Mouse (Mus musculus) lung, embryonic 14.5 days (tissue): ENCODE measurements around the gene Mt4. TPM values are rescaled to one million over a fixed set of nuclear protein-coding genes. Genes with fewer than 3 reads are reported as not detected.

Experiments used
- ATAC-seq: fragments of 200-750 bp; cut with Nextera tagmentation; 2 replicates; pipeline ENCODE4 v1.8.0; 2017; ENCODE audit warnings: mild to moderate bottlenecking, moderate TSS enrichment, moderate library complexity; ENCODE audit not compliant: insufficient read depth
- DNase-seq: peaks from one replicate; pipeline ENCODE4 v3.0.0-alpha.2; 2015
- H3K27ac ChIP-seq: fragments of 300-500 bp; sonication (generic); 2 replicates; pipeline ENCODE4 v1.5.1; 2014; ENCODE audit warnings: low read depth, mild to moderate bottlenecking, moderate library complexity
- H3K27me3 ChIP-seq: fragments of 300-500 bp; sonication (generic); 2 replicates; pipeline ENCODE4 v1.6.1; 2014; ENCODE audit warnings: low read length, control low read depth; ENCODE audit not compliant: insufficient read depth
- H3K36me3 ChIP-seq: fragments of 300-500 bp; sonication (generic); 2 replicates; pipeline ENCODE4 v1.6.1; 2014; ENCODE audit warnings: control low read depth; ENCODE audit not compliant: insufficient read depth
- H3K4me1 ChIP-seq: fragments of 300-500 bp; sonication (generic); 2 replicates; pipeline ENCODE4 v1.6.1; 2014; ENCODE audit warnings: antibody characterized with exemption, control low read depth; ENCODE audit not compliant: insufficient read depth
- H3K4me2 ChIP-seq: fragments of 300-500 bp; sonication (generic); 2 replicates; pipeline ENCODE4 v1.6.1; 2014; ENCODE audit warnings: mild to moderate bottlenecking
- H3K4me3 ChIP-seq: fragments of 300-500 bp; sonication (generic); 2 replicates; pipeline ENCODE4 v1.5.1; 2014; ENCODE audit warnings: low read depth, low read length
- H3K9ac ChIP-seq: fragments of 300-500 bp; sonication (generic); 2 replicates; pipeline ENCODE4 v1.6.1; 2014
- H3K9me3 ChIP-seq: fragments of 300-500 bp; sonication (generic); 2 replicates; pipeline ENCODE4 v1.6.1; 2016; ENCODE audit warnings: low read depth, low read length, control low read depth
- CTCF ChIP-seq: IDR thresholded peaks from 2 replicates; pipeline ENCODE4 v1.5.1; 2016; ENCODE audit warnings: antibody characterized with exemption, low read depth
- WGBS: fragments of 180-500 bp; shearing (Covaris S2); extraction: QIAGEN DNeasy Blood & Tissue Kit; methylation state at CpG from one replicate; pipeline ENCODE4 v1.1.7; 2014; 5-methylcytosine and 5-hydroxymethylcytosine counted together
- polyA plus RNA-seq: library from polyadenylated mRNA; unstranded; fragments of >200 nt; fragmentation: Nextera tagmentation; extraction: Ambion mirVana; gene quantifications from 2 replicates; pipeline ENCODE4 v1.2.1, GENCODE M21; 2014

Mt4 gene
- polyA plus RNA-seq, 1 experiment from 2014 or later: not detected

DNA sequence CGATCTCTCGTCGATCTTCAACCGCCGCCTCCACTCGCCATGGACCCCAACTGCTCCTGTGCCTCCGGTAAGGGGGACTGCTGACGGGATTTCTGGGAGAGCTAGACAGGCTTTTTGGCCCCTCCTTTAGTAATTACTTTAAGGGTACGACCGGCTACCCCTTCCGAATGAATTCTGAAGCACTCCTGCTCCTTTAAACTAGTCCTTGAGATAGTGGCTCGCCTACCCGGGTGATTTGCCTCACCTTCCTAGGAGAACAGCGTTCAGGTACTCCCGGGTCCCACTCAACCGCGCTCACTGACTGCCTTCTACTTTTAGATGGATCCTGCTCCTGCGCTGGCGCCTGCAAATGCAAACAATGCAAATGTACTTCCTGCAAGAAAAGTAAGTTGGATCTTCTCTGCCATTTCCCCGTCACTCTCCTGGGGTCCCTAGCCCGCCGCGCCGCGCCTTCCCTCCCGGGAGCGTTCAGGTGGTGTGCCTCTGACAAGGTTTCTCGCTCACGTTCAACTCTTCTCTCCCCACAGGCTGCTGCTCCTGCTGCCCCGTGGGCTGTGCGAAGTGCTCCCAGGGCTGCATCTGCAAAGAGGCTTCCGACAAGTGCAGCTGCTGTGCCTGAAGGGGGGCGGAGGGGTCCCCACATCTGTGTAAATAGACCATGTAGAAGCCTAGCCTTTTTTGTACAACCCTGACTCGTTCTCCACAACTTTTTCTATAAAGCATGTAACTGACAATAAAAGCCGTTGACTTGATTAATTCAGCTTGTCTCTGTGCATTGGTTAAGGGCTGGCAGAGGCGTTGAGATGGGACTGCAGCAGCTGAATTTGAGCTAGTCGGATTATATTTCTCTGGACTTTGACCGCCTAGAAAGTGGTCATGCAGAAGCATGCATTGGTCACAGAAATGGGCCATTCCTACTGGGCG lies 36.1 kb downstream of the Mt4 start:
- DNase-seq: peak; percentile 22
- Histone ChIP-seq H3K27ac (peak overlapping the region; percentile 18; the same call in 1 of the 2 replicates), H3K36me3 (no peaks in the 10 kb centered on the region), H3K4me2 (peak overlapping the region; percentile 75), H3K9me3 (no peaks in the 10 kb centered on the region), H3K27me3 (peaks cover 74% of the 10 kb centered on the region), H3K4me3 (peak overlapping the region; percentile 43), H3K9ac (peak overlapping the region; percentile 51), H3K4me1 (0 out of 2 replicates have a peak, but pooled peaks cover 7% of the 10 kb centered on the region)
- WGBS: 3% methylated on average over 39 of the region's 39 CpGs
- TF ChIP-seq CTCF: no peak
- ATAC-seq: no peak; the same call in none of the 2 replicates

DNA sequence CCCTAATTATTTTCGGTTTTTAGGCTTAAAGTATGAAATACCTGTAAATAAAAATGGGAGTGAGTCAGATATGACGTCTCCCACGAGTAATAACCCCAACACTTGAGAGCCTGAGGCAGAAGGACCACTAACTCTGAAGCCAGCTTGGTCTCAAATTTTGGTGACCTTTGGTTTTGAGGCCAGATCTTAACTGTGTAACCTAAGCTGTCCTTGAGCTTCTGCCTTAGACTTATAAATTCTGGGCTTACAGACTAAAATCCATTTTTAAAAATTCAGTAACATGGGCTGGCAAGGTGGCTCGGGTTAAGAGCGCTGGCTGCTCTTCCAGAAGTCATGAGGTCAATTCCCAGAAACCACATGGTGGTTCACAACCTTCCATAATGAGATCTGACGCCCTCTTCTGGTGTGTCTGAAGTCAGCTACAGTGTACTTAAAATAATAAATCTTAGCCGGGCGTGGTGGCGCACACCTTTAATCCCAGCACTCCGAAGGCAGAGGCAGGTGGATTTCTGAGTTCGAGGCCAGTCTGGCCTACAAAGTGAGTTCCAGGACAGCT lies 36.9 kb downstream of the Mt4 start:
- no peak for ATAC-seq
- H3K4me3 ChIP-seq: peak overlapping the region; percentile 43; the same call in 1 of the 2 replicates

DNA sequence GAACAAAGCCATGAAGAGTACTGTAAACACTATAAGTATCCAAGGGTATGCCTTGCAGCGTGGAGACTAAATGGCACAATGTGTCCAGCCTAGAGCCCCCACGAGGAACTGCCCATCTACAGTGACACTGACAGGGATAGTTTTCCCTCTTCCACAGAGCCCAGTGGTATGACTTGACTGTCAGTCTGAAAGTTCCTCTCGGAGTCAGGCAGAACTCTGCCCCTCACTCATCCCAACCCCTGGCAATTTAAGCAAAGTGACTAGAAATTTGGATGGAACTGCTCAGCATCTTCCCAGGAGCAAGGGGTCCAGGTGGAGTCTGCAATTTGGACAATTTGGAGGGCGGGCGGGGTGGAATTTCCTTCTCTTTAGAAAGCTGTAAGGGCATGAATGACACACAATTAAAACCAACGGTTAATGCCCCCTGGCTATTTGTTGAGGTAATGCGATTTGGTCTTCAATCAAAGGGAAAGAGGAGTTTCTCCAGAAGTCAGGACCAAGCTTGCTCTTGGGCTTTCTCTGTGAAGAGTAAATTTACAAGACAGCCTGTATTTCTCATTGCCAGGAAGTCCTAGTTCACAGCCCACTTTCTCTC lies 37.7 kb downstream of the Mt4 start:
- 33% methylated on average over 7 of the region's 7 CpGs for WGBS
- 0 out of 2 replicates have a peak, but pooled peaks cover 7% of the 10 kb centered on the region for H3K4me1 ChIP-seq
- ATAC-seq (no peak), DNase-seq (peak; percentile 21)
- H3K4me3 ChIP-seq: no peak overlapping the region
- H3K9me3 ChIP-seq: no peaks in the 10 kb centered on the region
- peaks cover 91% of the 10 kb centered on the region for H3K27me3 ChIP-seq
- no peaks in the 10 kb centered on the region for H3K36me3 ChIP-seq
- H3K4me2 ChIP-seq: no peak overlapping the region
- no peak overlapping the region for H3K27ac ChIP-seq
- H3K9ac ChIP-seq: no peak overlapping the region
- peak; percentile 26 for TF ChIP-seq CTCF

More for the DNA sequence above, 36.9 kb downstream of the Mt4 start:
- TF ChIP-seq CTCF: no peak
- H3K9me3 ChIP-seq: no peaks in the 10 kb centered on the region
- no peaks in the 10 kb centered on the region for H3K36me3 ChIP-seq
- no peak overlapping the region; the same call in 1 of the 2 replicates for H3K9ac ChIP-seq
- no peak overlapping the region for H3K27ac ChIP-seq
- no peak for DNase-seq
- 0 out of 2 replicates have a peak, but pooled peaks cover 7% of the 10 kb centered on the region for H3K4me1 ChIP-seq
- WGBS: 47% methylated on average over 11 of the region's 11 CpGs
- peaks cover 83% of the 10 kb centered on the region for H3K27me3 ChIP-seq
- peak overlapping the region; percentile 75 for H3K4me2 ChIP-seq

DNA sequence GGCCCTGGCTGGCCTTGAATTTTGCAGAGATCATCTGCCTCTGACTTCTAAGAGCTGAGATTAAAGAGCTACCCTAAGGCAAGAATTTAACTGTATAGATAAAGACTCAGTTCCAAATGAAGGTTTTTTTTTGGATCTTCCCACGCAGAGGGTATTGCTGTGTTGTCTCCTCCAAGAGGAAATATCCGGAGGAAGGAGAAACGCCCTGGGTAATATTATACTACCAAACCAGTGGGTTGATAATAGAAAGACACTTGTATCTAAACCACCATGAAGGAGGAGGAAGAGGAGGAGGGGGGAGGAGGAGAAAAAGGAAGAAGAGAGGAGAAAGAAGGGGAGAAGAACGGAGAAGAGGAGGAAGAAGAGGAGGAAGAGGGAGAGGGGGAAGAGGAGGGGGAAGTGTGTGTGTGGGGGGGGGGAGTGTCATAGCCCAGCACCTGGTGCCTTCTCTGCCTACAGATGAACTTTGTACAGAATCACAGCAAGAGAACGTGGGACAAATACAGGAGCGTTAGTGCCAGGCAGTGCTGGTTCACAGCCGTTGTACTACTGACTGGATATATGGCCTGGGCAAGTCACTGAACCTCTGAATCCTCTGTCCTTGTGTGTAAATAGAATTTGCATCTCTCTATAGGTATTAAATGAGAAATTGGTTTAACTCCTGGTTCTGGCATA lies 40.9 kb downstream of the Mt4 start:
- H3K4me1 ChIP-seq: no peaks in the 10 kb centered on the region
- H3K27me3 ChIP-seq: peaks cover 83% of the 10 kb centered on the region
- H3K4me3 ChIP-seq: 0 out of 2 replicates have a peak overlapping the region, but pooled peaks have one; percentile 47
- H3K9me3 ChIP-seq: no peaks in the 10 kb centered on the region
- WGBS: 62% methylated on average over 7 of the region's 7 CpGs
- no peak overlapping the region; the same call in 1 of the 2 replicates for H3K27ac ChIP-seq
- ATAC-seq: no peak
- DNase-seq: no peak
- no peak for TF ChIP-seq CTCF
- H3K36me3 ChIP-seq: no peaks in the 10 kb centered on the region
- H3K9ac ChIP-seq: no peak overlapping the region
- H3K4me2 ChIP-seq: peak overlapping the region; percentile 82

DNA sequence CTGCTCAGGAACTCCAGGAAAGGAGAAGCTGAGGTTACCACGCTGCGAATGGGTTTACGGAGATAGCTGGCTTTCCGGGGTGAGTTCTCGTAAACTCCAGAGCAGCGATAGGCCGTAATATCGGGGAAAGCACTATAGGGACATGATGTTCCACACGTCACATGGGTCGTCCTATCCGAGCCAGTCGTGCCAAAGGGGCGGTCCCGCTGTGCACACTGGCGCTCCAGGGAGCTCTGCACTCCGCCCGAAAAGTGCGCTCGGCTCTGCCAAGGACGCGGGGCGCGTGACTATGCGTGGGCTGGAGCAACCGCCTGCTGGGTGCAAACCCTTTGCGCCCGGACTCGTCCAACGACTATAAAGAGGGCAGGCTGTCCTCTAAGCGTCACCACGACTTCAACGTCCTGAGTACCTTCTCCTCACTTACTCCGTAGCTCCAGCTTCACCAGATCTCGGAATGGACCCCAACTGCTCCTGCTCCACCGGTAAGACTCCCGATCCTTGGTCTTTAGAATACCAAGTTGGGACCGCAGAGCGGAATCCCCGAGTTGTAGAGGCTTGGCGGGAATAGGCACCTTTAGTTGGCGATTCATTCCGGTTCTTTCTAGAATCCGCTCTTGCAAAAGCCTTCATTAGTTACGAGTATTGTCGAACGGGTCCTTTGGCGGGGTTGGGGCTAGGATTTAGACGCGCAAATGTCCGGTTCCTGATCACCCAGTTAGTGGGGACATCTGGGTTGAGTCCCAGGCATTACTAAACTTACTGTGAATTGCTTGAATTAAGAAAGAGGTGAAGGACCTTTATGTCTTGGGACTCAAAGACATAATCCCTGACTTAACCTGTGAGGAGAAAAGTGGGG lies 42.1 kb downstream of the Mt4 start, which contains the start of gene Mt1:
Gene Mt1 (plus strand): TSS at position 226 of the 856 bp plus-strand sequence.
- peak within 1 kb of the TSS; percentile 30; the same call in 1 of the 2 replicates for H3K27ac ChIP-seq
- peak within 1 kb of the TSS; percentile 47 for H3K4me3 ChIP-seq
- H3K9me3 ChIP-seq: no peaks in the 10 kb centered on the region
- no peak for TF ChIP-seq CTCF
- no peaks in the 10 kb centered on the region for H3K36me3 ChIP-seq
- H3K4me2 ChIP-seq: peak within 1 kb of the TSS; percentile 82
- H3K27me3 ChIP-seq: peaks cover 83% of the 10 kb centered on the region
- no peaks in the 10 kb centered on the region for H3K4me1 ChIP-seq
- under 1% methylated on average over 50 of the region's 50 CpGs for WGBS
- H3K9ac ChIP-seq: peak within 1 kb of the TSS; percentile 54
- ATAC-seq (peak; percentile 92), DNase-seq (peak; percentile 90)
